Mouse (Mus musculus) small intestine, adult 2 months (tissue): ENCODE results near the gene Zcchc9.

ENCODE experiments used
- CTCF ChIP-seq: fragments of 200-500 bp; IDR thresholded peaks from 2 replicates; pipeline ENCODE4 v1.5.1; 2012; ENCODE audit warnings: low read depth, mild to moderate bottlenecking, control low read depth, inconsistent platforms, low read length, moderate library complexity, mixed read lengths; ENCODE audit not compliant: insufficient replicate concordance, insufficient read length; ENCODE audit errors: extremely low read depth
- POLR2A ChIP-seq: fragments of 200-500 bp; IDR thresholded peaks from 2 replicates; pipeline ENCODE4 v1.6.1; 2012; ENCODE audit warnings: low read depth, mild to moderate bottlenecking, control low read depth, inconsistent platforms, low read length, moderate library complexity

GRCm38 (mm10) chr13:91826066-91826465 is 18.6 kb upstream of the Zcchc9 start:
- TF ChIP-seq CTCF: no peak
- TF ChIP-seq POLR2A: no peak
